Mouse (Mus musculus): ENCODE data around the gene Olah. TPM values are rescaled to one million over a fixed set of nuclear protein-coding genes. Genes with fewer than 3 reads are reported as not detected.

The Olah gene
- polyA plus RNA-seq, 1 experiment from 2014 or later = not detected

DNA sequence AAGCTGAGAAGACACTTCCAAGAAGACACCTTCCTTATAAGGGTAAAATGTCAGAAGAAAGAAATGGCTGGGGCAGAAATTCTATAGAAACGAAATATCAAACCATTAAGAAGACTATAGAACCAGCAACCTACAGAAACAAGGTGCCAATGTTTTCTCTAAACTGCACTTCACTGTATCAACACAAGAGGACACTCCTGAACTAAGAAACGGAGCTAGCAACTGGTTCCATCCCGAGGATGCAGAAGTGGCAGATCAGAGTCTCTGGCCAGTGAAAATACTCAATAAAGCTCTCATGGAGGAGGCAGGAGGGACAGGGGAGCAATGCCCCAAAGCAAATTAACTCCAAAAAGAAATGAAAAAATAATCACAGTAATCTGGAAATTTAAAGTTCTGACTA lies 48.1 kb downstream of the Olah start:
- no peaks in the 10 kb centered on the region for H3K4me1 ChIP-seq
- H3K4me3 ChIP-seq = no peak overlapping the region
- H3K9me3 ChIP-seq = no peaks in the 10 kb centered on the region
- no peak overlapping the region for H3K4me2 ChIP-seq (replicated peaks)
- H3K27me3 ChIP-seq = 0 out of 2 replicates have a peak, but pooled peaks cover 3% of the 10 kb centered on the region
- H3K9ac ChIP-seq = no peak overlapping the region
- 14% methylated on average over 3 of the region's 3 CpGs for WGBS
- no peak for ATAC-seq (ENCODE audit: insufficient number of reproducible peaks, insufficient read depth, low FRiP score, low TSS enrichment)
- no peak overlapping the region for H3K27ac ChIP-seq
- no peaks in the 10 kb centered on the region for H3K36me3 ChIP-seq

DNA sequence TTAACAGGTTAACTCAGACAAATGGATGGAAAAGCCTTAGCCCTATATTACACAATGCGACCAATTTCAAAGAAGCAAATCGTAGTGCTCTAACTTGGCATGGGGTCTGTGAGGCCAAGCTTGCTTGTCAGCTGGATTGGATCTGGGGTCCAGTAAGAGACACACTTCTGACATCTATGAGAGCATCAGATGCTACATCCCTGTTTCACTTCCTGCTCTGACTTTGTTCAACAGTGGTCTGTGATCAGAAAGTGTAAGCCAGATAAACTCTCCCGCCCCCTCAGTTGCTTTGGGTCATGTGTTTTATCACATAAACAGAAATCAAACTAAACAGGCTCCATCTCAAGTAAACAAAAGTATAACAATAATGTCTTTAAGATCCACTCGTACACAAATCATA lies 48.6 kb downstream of the Olah start:
- no peak for ATAC-seq (ENCODE audit: insufficient number of reproducible peaks, insufficient read depth, low FRiP score, low TSS enrichment)
- Histone ChIP-seq H3K4me1 (no peaks in the 10 kb centered on the region), H3K27me3 (0 out of 2 replicates have a peak, but pooled peaks cover 3% of the 10 kb centered on the region), H3K36me3 (no peaks in the 10 kb centered on the region), H3K9ac (no peak overlapping the region), H3K9me3 (no peaks in the 10 kb centered on the region), H3K4me3 (no peak overlapping the region), H3K4me2 (replicated peaks) (no peak overlapping the region), H3K27ac (no peak overlapping the region)
- WGBS = 77% methylated on average over 4 of the region's 4 CpGs

GRCm38 (mm10) chr2:3335611-3336301 lies 61.3 kb downstream of the Olah start, which contains the start of gene Acbd7:
Gene Acbd7 (plus strand): TSS chr2:3336168.
- 5% methylated on average over 20 of the region's 20 CpGs for whole genome bisulfite sequencing
- Histone ChIP-seq H3K36me3 (no peaks in the 10 kb centered on the region), H3K4me2 (replicated peaks) (peak within 1 kb of the TSS; percentile 50), H3K4me3 (peak within 1 kb of the TSS; percentile 22), H3K4me1 (peaks cover 9% of the 10 kb centered on the region; the same call in 1 of the 2 replicates), H3K27me3 (peaks cover 7% of the 10 kb centered on the region), H3K27ac (no peak within 1 kb of the TSS), H3K9me3 (no peaks in the 10 kb centered on the region), H3K9ac (peak within 1 kb of the TSS; percentile 24; the same call in 1 of the 2 replicates)
- ATAC-seq (ENCODE audit: insufficient number of reproducible peaks, insufficient read depth, low FRiP score, low TSS enrichment) = no peak

- Histone ChIP-seq H3K9me3 (no peaks in the 10 kb centered on the region), H3K36me3 (no peaks in the 10 kb centered on the region), H3K9ac (no peak overlapping the region), H3K27me3 (peaks cover 7% of the 10 kb centered on the region), H3K4me1 (peaks cover 9% of the 10 kb centered on the region; the same call in 1 of the 2 replicates), H3K4me2 (replicated peaks) (no peak overlapping the region), H3K4me3 (no peak overlapping the region), H3K27ac (no peak overlapping the region)
- WGBS = 90% methylated on average over 12 of the region's 12 CpGs
- no peak for ATAC-seq (ENCODE audit: insufficient number of reproducible peaks, insufficient read depth, low FRiP score, low TSS enrichment)
Measured at GRCm38 (mm10) chr2:3333761-3334160, 63.2 kb downstream of the Olah start.

DNA sequence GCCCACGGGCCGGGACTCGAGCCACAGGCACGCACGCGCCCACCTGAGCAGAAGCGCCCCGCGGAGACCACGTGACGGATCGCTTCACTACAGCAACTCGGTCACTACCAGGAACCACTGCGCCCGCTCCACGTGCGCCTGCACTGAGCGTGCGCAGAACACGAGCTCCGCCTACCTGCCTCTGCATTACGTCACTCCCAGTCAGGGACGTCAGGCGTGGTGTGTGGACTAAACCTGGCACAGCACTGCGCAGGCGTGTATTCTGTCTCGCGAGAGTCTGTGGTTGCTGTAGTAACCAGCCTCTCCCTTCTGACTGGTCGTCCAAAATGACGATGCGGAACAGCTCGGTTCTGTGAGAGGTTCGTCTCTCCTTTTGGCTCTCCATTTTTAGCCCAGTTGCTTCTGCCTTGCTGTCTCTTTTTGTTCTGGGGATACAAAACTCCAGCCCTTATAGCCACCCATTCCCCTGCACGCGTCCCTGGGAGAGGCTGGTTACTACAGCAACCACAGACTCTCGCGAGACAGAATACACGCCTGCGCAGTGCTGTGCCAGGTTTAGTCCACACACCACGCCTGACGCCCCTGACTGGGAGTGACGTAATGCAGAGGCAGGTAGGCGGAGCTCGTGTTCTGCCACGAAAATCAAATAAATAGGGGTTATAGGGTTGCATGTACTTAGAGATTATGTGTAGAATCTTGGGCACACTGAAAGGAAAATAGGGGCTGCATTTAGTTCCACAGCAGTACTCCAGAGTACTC lies 64.3 kb downstream of the Olah start, which contains the start of gene Rpp38:
TSS of gene Rpp38 (minus strand) at position 160 of the 759 bp plus-strand sequence.
- Histone ChIP-seq H3K4me3 (peak within 1 kb of the TSS; percentile 70), H3K36me3 (peaks cover 11% of the 10 kb centered on the region), H3K4me2 (replicated peaks) (peak within 1 kb of the TSS; percentile 64), H3K27me3 (peaks cover 7% of the 10 kb centered on the region), H3K27ac (peak within 1 kb of the TSS; percentile 54; the same call in 1 of the 2 replicates), H3K9me3 (no peaks in the 10 kb centered on the region), H3K9ac (peak within 1 kb of the TSS; percentile 65), H3K4me1 (peaks cover 9% of the 10 kb centered on the region; the same call in 1 of the 2 replicates)
- peak; percentile 99 for ATAC-seq (ENCODE audit: insufficient number of reproducible peaks, insufficient read depth, low FRiP score, low TSS enrichment)
- under 1% methylated on average over 45 of the region's 45 CpGs for WGBS

- Histone ChIP-seq H3K4me3 (peak overlapping the region; percentile 70), H3K4me1 (peaks cover 9% of the 10 kb centered on the region; the same call in 1 of the 2 replicates), H3K27ac (peak overlapping the region; percentile 54; the same call in 1 of the 2 replicates), H3K27me3 (peaks cover 7% of the 10 kb centered on the region), H3K4me2 (replicated peaks) (peak overlapping the region; percentile 64), H3K9me3 (no peaks in the 10 kb centered on the region), H3K36me3 (peaks cover 15% of the 10 kb centered on the region), H3K9ac (peak overlapping the region; percentile 65)
- no peak; the same call in 1 of the 2 replicates for ATAC-seq (ENCODE audit: insufficient number of reproducible peaks, insufficient read depth, low FRiP score, low TSS enrichment)
- WGBS = 2% methylated on average over 21 of the region's 21 CpGs
Measured at GRCm38 (mm10) chr2:3332056-3332455, 65.0 kb downstream of the Olah start.

GRCm38 (mm10) chr2:3331071-3331703 lies 65.8 kb downstream of the Olah start:
- WGBS = 86% methylated on average over 5 of the region's 5 CpGs
- ATAC-seq (ENCODE audit: insufficient number of reproducible peaks, insufficient read depth, low FRiP score, low TSS enrichment) = no peak
- peak overlapping the region; percentile 65; the same call in 1 of the 2 replicates for H3K9ac ChIP-seq
- peaks cover 5% of the 10 kb centered on the region for H3K27me3 ChIP-seq
- peaks cover 18% of the 10 kb centered on the region for H3K36me3 ChIP-seq
- H3K4me2 ChIP-seq (replicated peaks) = peak overlapping the region; percentile 64
- H3K4me1 ChIP-seq = peaks cover 9% of the 10 kb centered on the region; the same call in 1 of the 2 replicates
- no peak overlapping the region for H3K27ac ChIP-seq
- H3K4me3 ChIP-seq = peak overlapping the region; percentile 70
- H3K9me3 ChIP-seq = no peaks in the 10 kb centered on the region

DNA sequence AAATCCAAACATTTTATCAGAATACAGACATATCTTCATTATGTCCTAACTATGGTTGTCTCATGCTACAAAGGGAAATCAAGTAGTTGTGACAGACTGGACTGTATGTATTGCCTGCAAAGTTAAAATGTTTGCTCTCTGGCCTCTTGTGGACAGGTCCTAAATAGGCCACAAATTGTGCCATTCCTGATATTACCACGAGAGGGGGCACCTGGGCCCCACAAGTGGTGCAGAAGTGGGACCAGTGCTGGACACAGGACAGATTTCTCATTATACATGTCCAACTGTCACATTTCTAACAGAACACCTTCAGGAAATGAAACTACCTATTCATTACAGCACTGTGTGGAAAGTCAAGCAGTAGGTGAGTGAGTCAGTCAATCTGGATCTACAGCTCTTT lies 69.7 kb downstream of the Olah start:
- Histone ChIP-seq H3K27ac (no peak overlapping the region), H3K4me1 (peaks cover 6% of the 10 kb centered on the region; the same call in 1 of the 2 replicates), H3K36me3 (peaks cover 38% of the 10 kb centered on the region), H3K4me2 (replicated peaks) (no peak overlapping the region), H3K9ac (no peak overlapping the region), H3K9me3 (no peaks in the 10 kb centered on the region), H3K27me3 (no peaks in the 10 kb centered on the region), H3K4me3 (no peak overlapping the region)
- 59% methylated on average over 1 of the region's 1 CpGs for WGBS
- ATAC-seq (ENCODE audit: insufficient number of reproducible peaks, insufficient read depth, low FRiP score, low TSS enrichment) = no peak

GRCm38 (mm10) chr2:3326547-3326946 lies 70.5 kb downstream of the Olah start:
- peaks cover 38% of the 10 kb centered on the region for H3K36me3 ChIP-seq
- H3K4me3 ChIP-seq = no peak overlapping the region
- H3K4me1 ChIP-seq = peaks cover 4% of the 10 kb centered on the region; the same call in 1 of the 2 replicates
- no peaks in the 10 kb centered on the region for H3K9me3 ChIP-seq
- 78% methylated on average over 1 of the region's 1 CpGs for WGBS
- H3K27me3 ChIP-seq = no peaks in the 10 kb centered on the region
- no peak for ATAC-seq (ENCODE audit: insufficient number of reproducible peaks, insufficient read depth, low FRiP score, low TSS enrichment)
- H3K9ac ChIP-seq = no peak overlapping the region
- no peak overlapping the region for H3K27ac ChIP-seq
- H3K4me2 ChIP-seq (replicated peaks) = no peak overlapping the region

DNA sequence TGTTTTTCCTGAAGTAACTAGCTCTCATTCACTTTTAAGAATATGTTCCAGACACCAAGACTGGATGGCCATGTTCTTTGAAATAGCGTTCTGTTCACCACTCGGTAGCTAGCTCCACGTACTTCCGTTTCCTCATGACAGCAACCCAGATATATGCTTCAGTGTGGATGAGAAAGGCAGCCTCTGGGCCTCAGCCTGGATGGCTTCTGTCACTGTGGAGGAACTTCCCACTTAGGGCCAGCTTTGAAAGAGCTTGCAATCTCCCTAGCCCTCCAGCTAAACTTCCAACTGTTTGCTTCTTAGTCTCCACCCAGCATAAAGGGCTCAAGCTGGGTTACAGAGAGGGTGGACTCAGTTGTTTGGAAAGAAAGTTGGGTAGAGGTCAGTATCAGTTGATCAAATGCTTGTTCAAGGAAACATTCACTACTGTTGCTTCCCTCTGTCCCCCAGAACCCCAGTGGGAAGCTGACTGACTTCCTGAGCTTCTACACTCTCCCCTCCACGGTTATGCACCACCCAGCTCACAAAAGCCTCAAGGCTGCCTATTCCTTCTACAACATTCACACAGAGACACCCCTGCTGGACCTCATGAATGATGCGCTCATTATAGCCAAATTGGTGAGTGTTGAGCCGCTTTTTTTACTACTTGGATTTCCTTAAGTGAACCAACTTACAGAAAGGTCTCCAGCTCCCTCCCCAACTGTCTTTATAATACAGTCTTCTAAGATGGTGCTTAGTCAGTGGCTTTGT lies 72.5 kb downstream of the Olah start:
- H3K9ac ChIP-seq = no peak overlapping the region
- no peak overlapping the region for H3K27ac ChIP-seq
- H3K27me3 ChIP-seq = no peaks in the 10 kb centered on the region
- no peaks in the 10 kb centered on the region for H3K9me3 ChIP-seq
- H3K4me2 ChIP-seq (replicated peaks) = no peak overlapping the region
- H3K4me3 ChIP-seq = no peak overlapping the region
- peaks cover 38% of the 10 kb centered on the region for H3K36me3 ChIP-seq
- no peaks in the 10 kb centered on the region for H3K4me1 ChIP-seq
- WGBS = 94% methylated on average over 7 of the region's 7 CpGs
- no peak for ATAC-seq (ENCODE audit: insufficient number of reproducible peaks, insufficient read depth, low FRiP score, low TSS enrichment)

DNA sequence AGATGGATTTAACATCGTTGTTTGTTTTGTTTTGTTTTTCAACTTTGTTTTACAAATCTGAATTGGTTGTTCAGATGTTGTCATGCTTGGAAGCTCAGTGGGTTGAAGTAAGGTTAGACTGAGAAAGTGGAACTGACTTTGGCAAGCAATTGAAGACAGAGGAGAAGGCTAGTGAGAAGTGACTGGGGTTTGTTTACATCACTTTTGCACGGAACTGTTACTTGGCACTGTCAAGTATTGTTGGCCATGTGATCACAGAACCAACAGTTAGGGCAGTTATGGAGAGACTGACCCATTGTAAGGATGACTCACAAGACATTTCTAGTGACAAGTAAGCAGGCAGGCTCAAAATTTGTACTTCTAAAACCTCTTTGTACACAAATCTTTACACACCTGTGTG lies 73.9 kb downstream of the Olah start:
- WGBS = 92% methylated on average over 2 of the region's 2 CpGs
- H3K4me1 ChIP-seq = no peaks in the 10 kb centered on the region
- H3K4me2 ChIP-seq (replicated peaks) = no peak overlapping the region
- H3K27me3 ChIP-seq = no peaks in the 10 kb centered on the region
- H3K27ac ChIP-seq = no peak overlapping the region
- H3K9ac ChIP-seq = no peak overlapping the region
- ATAC-seq (ENCODE audit: insufficient number of reproducible peaks, insufficient read depth, low FRiP score, low TSS enrichment) = no peak
- H3K9me3 ChIP-seq = no peaks in the 10 kb centered on the region
- no peak overlapping the region for H3K4me3 ChIP-seq
- peaks cover 41% of the 10 kb centered on the region for H3K36me3 ChIP-seq
